Mouse (Mus musculus): ENCODE data around the gene Lypd6b.

GRCm38 (mm10) chr2:49886209-49886608 lies 98.7 kb downstream of the Lypd6b start:
- TF ChIP-seq CTCF (conservative IDR thresholded peaks at IDR 0.05; ENCODE audit: low read length) (no peak), POU5F1 (IDR thresholded peaks at IDR 0.05; ENCODE audit: borderline replicate concordance, low read length) (no peak), NANOG (IDR thresholded peaks at IDR 0.05; ENCODE audit: borderline replicate concordance, low read length) (no peak)
